Mouse (Mus musculus): ENCODE data around the gene Gm11985. TPM values are rescaled to one million over a fixed set of nuclear protein-coding genes. Genes with fewer than 3 reads are reported as not detected.

Gene Gm11985
- polyA plus RNA-seq, 1 experiment from 2014 or later, result not detected

Other genes starting within 250 kb of the Gm11985 start
- 1.0 and 1.2 TPM in 2 replicates for gene Adcy1, start 125.1 kb downstream of the Gm11985 start, polyA plus RNA-seq (2014; fragmentation: Nextera tagmentation; extraction: Ambion mirVana)
- not detected in 2 replicates for gene Igfbp1, start 9.2 kb upstream of the Gm11985 start, polyA plus RNA-seq (2014; fragmentation: Nextera tagmentation; extraction: Ambion mirVana)
- 42.1 and 54.0 TPM in 2 replicates for gene Igfbp3, start 25.4 kb upstream of the Gm11985 start, polyA plus RNA-seq (2014; fragmentation: Nextera tagmentation; extraction: Ambion mirVana)

All from heart, embryonic 14.5 days (tissue).